Mouse (Mus musculus) embryo, embryonic 11 days (tissue): ENCODE data around the gene Daw1.
A peak's percentile ranks its signal among the peaks of the same experiment; 100 is the strongest.

ENCODE experiments used
- DNase-seq: peaks from one replicate; pipeline ENCODE4 v3.0.0-alpha.2; 2015

Gene Daw1

GRCm38 (mm10) chr1:83159603-83160002 lies at the start of gene Daw1:
Daw1 (plus strand) TSS chr1:83159752.
- DNase-seq, result peak; percentile 93

GRCm38 (mm10) chr1:83110992-83111391 lies 48.6 kb upstream of the Daw1 start:
- no peak for DNase-seq

DNA sequence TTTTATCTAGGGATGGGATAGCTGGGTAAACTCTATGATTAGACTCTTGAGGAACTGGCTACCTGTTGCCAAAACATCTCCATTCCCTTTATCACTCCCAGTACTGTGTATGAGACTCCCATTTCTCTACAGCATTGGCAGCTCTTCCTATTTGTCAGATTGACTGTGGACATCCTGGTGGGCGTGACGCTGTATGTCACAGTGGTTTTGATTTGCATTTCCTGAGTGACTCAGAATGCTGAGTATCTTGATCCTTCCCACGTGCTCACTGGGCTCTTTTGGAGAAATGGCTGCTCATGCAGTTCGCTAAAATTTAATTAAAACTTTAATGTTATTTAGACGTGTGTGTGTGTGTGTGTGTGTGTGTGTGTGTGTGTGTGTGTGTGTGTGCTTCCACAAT lies 47.8 kb upstream of the Daw1 start:
- no peak for DNase-seq

GRCm38 (mm10) chr1:83116447-83117137 lies 43.0 kb upstream of the Daw1 start, which contains the start of gene Ccl20:
Ccl20 (plus strand) TSS chr1:83116766.
- DNase-seq, result no peak

DNA sequence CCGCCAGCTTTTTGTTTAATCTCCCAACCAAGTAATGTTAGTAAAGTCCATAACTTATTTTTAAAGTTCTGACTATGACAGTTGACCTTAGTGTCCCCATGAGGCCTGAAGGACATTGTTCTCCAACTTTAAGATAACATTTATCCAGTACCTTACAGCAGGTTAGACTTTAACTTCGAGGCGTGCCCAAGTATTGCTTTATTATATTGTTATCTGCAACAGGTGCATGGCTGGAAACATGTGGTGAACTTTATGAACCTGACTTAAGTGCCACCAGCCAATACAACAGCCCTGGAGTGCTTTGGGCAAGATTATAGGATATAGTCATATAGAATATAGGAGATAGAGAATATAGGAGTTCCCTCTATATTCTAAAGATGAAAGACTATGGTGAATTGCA lies 42.3 kb upstream of the Daw1 start:
- no peak for DNase-seq

- no peak for DNase-seq
Observed at GRCm38 (mm10) chr1:83117661-83118060, 41.9 kb upstream of the Daw1 start.

- no peak for DNase-seq
Observed at GRCm38 (mm10) chr1:83119903-83120302, 39.6 kb upstream of the Daw1 start.

GRCm38 (mm10) chr1:83120312-83120711 lies 39.2 kb upstream of the Daw1 start:
- DNase-seq, result no peak

GRCm38 (mm10) chr1:83123201-83123600 lies 36.4 kb upstream of the Daw1 start:
- no peak for DNase-seq

DNA sequence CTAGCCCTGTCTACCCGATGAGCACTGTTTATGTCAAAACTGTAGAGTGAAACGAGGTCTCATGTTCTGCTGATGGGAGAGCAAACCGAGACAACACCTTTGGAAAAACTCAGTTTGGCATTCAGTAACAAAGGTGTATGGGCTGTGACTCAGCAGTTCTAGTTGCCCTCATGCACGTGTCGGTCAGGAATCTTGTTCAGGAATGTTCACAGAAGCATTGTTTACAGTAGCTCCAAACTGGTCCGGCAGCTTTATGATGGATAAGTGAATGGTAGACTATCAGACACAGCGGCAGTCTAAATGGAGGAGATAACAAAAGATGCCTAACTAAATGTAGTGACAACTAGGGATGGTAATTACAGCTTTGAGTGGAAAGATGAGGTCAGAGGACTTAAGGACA lies 23.7 kb upstream of the Daw1 start:
- DNase-seq, result no peak

DNA sequence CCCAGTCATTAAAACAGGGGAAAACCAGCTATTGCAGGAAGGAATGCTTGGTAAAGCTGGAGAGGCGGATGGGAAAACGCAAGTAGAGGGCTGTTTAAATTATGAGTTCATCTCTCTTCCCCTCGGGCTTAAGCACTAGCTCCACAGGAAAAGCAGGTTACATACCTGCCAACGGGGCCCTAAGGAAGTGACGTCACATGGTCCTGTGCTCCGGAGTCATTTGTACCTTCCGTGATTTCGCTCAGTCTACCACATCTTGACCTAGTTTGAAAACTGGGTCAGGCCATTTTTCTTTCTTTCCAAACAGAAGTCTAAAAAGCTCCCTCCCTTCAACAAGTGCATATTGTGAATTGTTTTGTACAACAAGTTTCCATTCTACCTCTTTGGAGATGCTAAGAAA lies 21.7 kb upstream of the Daw1 start:
- DNase-seq, result no peak

DNA sequence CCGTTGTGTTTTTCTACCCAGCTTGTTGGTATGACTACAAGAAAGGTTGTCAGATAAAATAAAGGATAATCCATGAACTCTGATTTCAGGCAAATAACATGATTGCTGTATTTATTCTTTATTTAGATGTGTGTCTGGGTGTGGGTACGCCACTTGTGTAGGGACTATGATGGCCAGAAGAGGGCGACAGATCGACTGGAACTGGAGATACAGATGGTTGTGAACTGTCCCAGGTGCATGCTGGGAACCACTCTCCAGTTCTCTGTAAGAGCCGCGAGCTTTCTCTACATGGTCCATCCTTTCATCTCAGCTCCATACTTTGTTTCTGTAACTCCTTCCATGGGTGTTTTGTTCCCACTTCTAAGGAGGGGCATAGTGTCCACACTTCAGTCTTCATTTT lies 20.8 kb upstream of the Daw1 start:
- no peak for DNase-seq

GRCm38 (mm10) chr1:83141510-83141909 lies 18.0 kb upstream of the Daw1 start:
- no peak for DNase-seq

DNA sequence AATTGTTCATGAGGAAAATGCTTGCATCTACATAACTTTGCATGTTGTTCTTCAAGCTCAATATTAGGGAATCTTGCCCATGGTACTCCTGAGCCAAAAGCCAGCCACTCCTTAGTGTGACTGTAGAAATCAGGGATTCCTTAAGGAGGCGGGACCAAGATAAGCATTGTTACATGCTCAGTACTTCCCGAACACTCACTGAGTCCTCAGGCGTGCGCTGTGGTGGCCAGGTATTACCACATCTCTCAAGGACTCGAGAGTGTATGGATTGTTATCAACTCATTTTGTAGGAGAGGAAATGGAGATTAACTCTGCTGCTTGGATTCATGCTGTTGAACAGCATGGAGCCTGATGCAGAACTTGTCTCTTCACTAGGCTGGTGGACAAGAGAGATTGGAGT lies 17.5 kb upstream of the Daw1 start:
- DNase-seq, result no peak

GRCm38 (mm10) chr1:83146547-83146946 lies 13.0 kb upstream of the Daw1 start:
- no peak for DNase-seq

- peak; percentile 4 for DNase-seq
Observed at GRCm38 (mm10) chr1:83150227-83150626, 9.3 kb upstream of the Daw1 start.

GRCm38 (mm10) chr1:83152961-83153360 lies 6.6 kb upstream of the Daw1 start:
- DNase-seq, result no peak

- DNase-seq, result no peak
Observed at GRCm38 (mm10) chr1:83156876-83157275, 2.7 kb upstream of the Daw1 start.

GRCm38 (mm10) chr1:83161658-83162057 lies 2.1 kb downstream of the Daw1 start:
- DNase-seq, result no peak

DNA sequence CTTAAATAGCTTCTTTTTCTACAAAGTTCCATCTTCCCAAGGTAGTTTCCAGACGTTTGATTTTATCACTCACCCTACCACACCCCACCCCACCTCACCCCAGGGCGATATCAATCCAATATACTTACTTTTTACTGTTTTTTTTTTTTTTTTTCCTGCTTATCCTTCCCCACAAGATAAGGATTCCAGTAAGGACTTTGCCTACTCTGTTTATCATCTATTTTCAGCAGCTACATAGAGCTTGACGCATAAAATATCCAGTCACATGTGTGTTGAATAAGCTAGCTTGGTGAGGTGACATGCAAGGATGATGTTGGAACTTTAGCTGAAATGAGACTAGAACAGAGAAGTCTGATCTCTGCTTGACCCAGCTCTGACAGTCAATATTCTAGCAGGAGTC lies 4.5 kb downstream of the Daw1 start:
- no peak for DNase-seq

GRCm38 (mm10) chr1:83169158-83169557 lies 9.6 kb downstream of the Daw1 start:
- peak; percentile 67 for DNase-seq

DNA sequence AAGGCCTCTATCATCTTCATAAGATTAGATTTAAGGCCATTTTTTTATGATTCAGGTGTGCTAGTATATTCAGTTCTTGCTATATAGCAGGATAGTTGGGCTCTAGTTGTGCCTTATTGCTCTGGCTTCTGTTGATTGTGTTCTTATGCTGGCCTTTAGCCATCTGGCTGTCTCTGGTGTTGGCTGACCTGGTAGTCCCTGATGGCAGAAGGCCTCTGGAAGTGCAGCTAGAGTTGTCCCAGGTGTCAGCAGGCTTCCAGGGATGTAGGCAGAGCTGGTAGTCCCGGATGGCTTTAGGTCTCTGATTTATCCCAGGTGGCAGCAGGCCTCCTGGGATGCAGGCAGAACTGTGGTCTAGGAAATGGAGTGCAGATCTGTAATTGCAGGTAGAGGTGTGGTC lies 16.4 kb downstream of the Daw1 start:
- no peak for DNase-seq

DNA sequence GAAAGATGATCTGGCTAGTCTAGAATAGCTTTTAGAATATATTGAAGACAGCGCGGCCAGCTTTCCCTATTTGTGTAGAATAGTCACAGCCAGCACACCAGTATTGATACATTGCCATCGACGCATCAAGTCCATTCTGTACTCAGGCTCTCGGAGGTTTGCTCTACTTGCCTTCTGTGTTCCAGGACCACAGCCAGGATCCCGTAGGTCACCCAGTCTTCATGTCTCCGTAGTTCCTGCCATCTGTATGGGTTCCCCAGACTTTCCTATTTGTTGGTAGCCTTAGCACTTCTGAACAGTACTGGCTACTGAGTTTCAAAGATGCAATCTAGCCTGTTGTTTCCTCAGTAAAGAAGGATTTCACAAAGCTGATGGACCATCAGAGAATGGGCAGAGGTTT lies 20.0 kb downstream of the Daw1 start:
- no peak for DNase-seq

- peak; percentile 38 for DNase-seq
Observed at GRCm38 (mm10) chr1:83181418-83181817, 21.9 kb downstream of the Daw1 start.

GRCm38 (mm10) chr1:83187154-83187553 lies 27.6 kb downstream of the Daw1 start:
- peak; percentile 54 for DNase-seq
